Mouse (Mus musculus): ENCODE measurements around the gene Tnip3. TPM values are rescaled to one million over a fixed set of nuclear protein-coding genes. Genes with fewer than 3 reads are reported as not detected.

Tnip3 gene
- polyA plus RNA-seq (2015; fragmentation: Illumina TruSeq; extraction: RNeasy Lipid Tissue Mini Kit (QIAGEN cat#74804); ENCODE audit: insufficient read depth, low replicate concordance): 1.0 TPM

GRCm38 (mm10) chr6:65525192-65525591 lies at the start of gene Tnip3:
TSS of gene Tnip3 (plus strand) at chr6:65525313.

GRCm38 (mm10) chr6:65671451-65671850 lies 146.3 kb downstream of the Tnip3 start, which contains the start of gene Ndnf:
TSS of gene Ndnf (plus strand) at chr6:65671590.

Other genes with a start within 250 kb of the Tnip3 start
- gene C130060K24Rik, start 144.2 kb upstream of the Tnip3 start, polyA plus RNA-seq (2015; fragmentation: Illumina TruSeq; extraction: RNeasy Lipid Tissue Mini Kit (QIAGEN cat#74804); ENCODE audit: insufficient read depth, low replicate concordance): not detected
- 3.3 TPM for gene Ndnf, start 146.3 kb downstream of the Tnip3 start, polyA plus RNA-seq (2015; fragmentation: Illumina TruSeq; extraction: RNeasy Lipid Tissue Mini Kit (QIAGEN cat#74804); ENCODE audit: insufficient read depth, low replicate concordance)